Mouse (Mus musculus) kidney, embryonic 14.5 days (tissue): Measurements from ENCODE around the gene Zc2hc1c. TPM values are rescaled to one million over a fixed set of nuclear protein-coding genes. Genes with fewer than 3 reads are reported as not detected.

ENCODE experiments used
- microRNA-seq: library from miRNA; unstranded; fragments of <30 nt; microRNA quantifications from one replicate; pipeline ENCODE4, GENCODE M21; 2016
- polyA plus RNA-seq: library from polyadenylated mRNA; unstranded; fragments of >200 nt; fragmentation: Nextera tagmentation; extraction: Ambion mirVana; gene quantifications from 2 replicates; pipeline ENCODE4 v1.2.1, GENCODE M21; 2014

The Zc2hc1c gene
- polyA plus RNA-seq, 1 experiment from 2014 or later, result 3.2 TPM

Small RNA genes lying within 50 kb of the gene (microRNA-seq; reads per million reads assigned to microRNA genes)
- gene Mir6938, result not detected

Other genes with a start within 250 kb of the Zc2hc1c start
- gene Prox2, start 177.8 kb upstream of the Zc2hc1c start, polyA plus RNA-seq, result 2.9 and 3.3 TPM in 2 replicates
- 68.1 and 119 TPM in 2 replicates for gene Dlst, start 177.8 kb upstream of the Zc2hc1c start, polyA plus RNA-seq
- 0.61 and 1.0 TPM in 2 replicates for gene Rps6kl1, start 137.3 kb upstream of the Zc2hc1c start, polyA plus RNA-seq
- gene Pgf, start 110.8 kb upstream of the Zc2hc1c start, polyA plus RNA-seq, result 16.3 and 21.9 TPM in 2 replicates
- gene Eif2b2, start 69.1 kb upstream of the Zc2hc1c start, polyA plus RNA-seq, result 95.7 and 105 TPM in 2 replicates
- 6.2 and 10.8 TPM in 2 replicates for gene Mlh3, start 18.0 kb upstream of the Zc2hc1c start, polyA plus RNA-seq
- gene Acyp1, start 153 bp upstream of the Zc2hc1c start, polyA plus RNA-seq, result 57.7 and 89.4 TPM in 2 replicates
- gene Nek9, start 50.8 kb downstream of the Zc2hc1c start, polyA plus RNA-seq, result 13.1 and 19.1 TPM in 2 replicates
- 314 and 356 TPM in 2 replicates for gene Tmed10, start 86.3 kb downstream of the Zc2hc1c start, polyA plus RNA-seq
- gene Fos, start 185.3 kb downstream of the Zc2hc1c start, polyA plus RNA-seq, result 1.6 and 3.0 TPM in 2 replicates